Mouse (Mus musculus) R1 (cell line): ENCODE measurements at regions not wholly inside any gene's neighbourhood (a gene's known extent, or its start where the extent isn't known, plus 50 kb on each side); places are given as distances from the start of the nearest gene placed in this dataset.
A peak's percentile ranks its signal among the peaks of the same experiment; 100 is the strongest.

Experiments used
- DNase-seq: peaks from one replicate; pipeline ENCODE4 v3.0.0-alpha.2; 2018; ENCODE audit warnings: low read depth, low spot score

GRCm38 (mm10) chr6:94814711-94815110 lies 114.8 kb upstream of the Lrig1 start:
- no peak for DNase-seq

- DNase-seq = no peak
Observed at GRCm38 (mm10) chr6:94813481-94814148, 113.7 kb upstream of the Lrig1 start.

GRCm38 (mm10) chr6:94811846-94812245 lies 111.9 kb upstream of the Lrig1 start:
- DNase-seq = no peak

- DNase-seq = no peak
Observed at GRCm38 (mm10) chr6:94807216-94807615, 107.3 kb upstream of the Lrig1 start.

- DNase-seq = no peak
Observed at GRCm38 (mm10) chr6:94806481-94807160, 106.7 kb upstream of the Lrig1 start.

GRCm38 (mm10) chr6:94805685-94806084 lies 105.7 kb upstream of the Lrig1 start:
- DNase-seq = peak; percentile 49

GRCm38 (mm10) chr6:94804284-94804815 lies 104.4 kb upstream of the Lrig1 start:
- no peak for DNase-seq

GRCm38 (mm10) chr6:94801039-94801438 lies 101.1 kb upstream of the Lrig1 start:
- no peak for DNase-seq

GRCm38 (mm10) chr6:94798545-94799211 lies 98.7 kb upstream of the Lrig1 start:
- DNase-seq = no peak

GRCm38 (mm10) chr6:94795442-94795841 lies 95.5 kb upstream of the Lrig1 start:
- no peak for DNase-seq

GRCm38 (mm10) chr6:94793555-94793954 lies 93.6 kb upstream of the Lrig1 start:
- DNase-seq = no peak

- DNase-seq = no peak
Observed at GRCm38 (mm10) chr6:94792312-94792711, 92.4 kb upstream of the Lrig1 start.

GRCm38 (mm10) chr6:94789308-94789763 lies 89.4 kb upstream of the Lrig1 start:
- no peak for DNase-seq

- DNase-seq = no peak
Observed at GRCm38 (mm10) chr6:94783471-94783870, 83.5 kb upstream of the Lrig1 start.

GRCm38 (mm10) chr6:94780621-94781020 lies 80.7 kb upstream of the Lrig1 start:
- peak; percentile 50 for DNase-seq

- no peak for DNase-seq
Observed at GRCm38 (mm10) chr6:94779854-94780253, 79.9 kb upstream of the Lrig1 start.

- peak; percentile 67 for DNase-seq
Observed at GRCm38 (mm10) chr6:94779213-94779612, 79.3 kb upstream of the Lrig1 start.

- no peak for DNase-seq
Observed at GRCm38 (mm10) chr6:94778797-94779196, 78.8 kb upstream of the Lrig1 start.

- peak; percentile 45 for DNase-seq
Observed at GRCm38 (mm10) chr6:94776585-94776984, 76.6 kb upstream of the Lrig1 start.

GRCm38 (mm10) chr6:94774871-94775270 lies 74.9 kb upstream of the Lrig1 start:
- DNase-seq = peak; percentile 65

- DNase-seq = peak; percentile 87
Observed at GRCm38 (mm10) chr6:94773604-94774486, 73.9 kb upstream of the Lrig1 start.
